Mouse (Mus musculus): Measurements from ENCODE around the gene Neu2. TPM values are rescaled to one million over a fixed set of nuclear protein-coding genes. Genes with fewer than 3 reads are reported as not detected.

The Neu2 gene
- polyA plus RNA-seq, 1 experiment from 2014 or later: not detected

- Histone ChIP-seq H3K4me3 (no peak overlapping the region), H3K27me3 (replicated peaks; ENCODE audit: low read depth, poor library complexity, severe bottlenecking) (no peaks in the 10 kb centered on the region), H3K4me1 (peaks cover 9% of the 10 kb centered on the region), H3K27ac (replicated peaks) (no peak overlapping the region), H3K9me3 (no peaks in the 10 kb centered on the region), H3K36me3 (replicated peaks) (no peaks in the 10 kb centered on the region)
- DNase-seq (ENCODE audit: low spot score): no peak
- WGBS: 92% methylated on average over 7 of the region's 7 CpGs
Observed at GRCm38 (mm10) chr1:87643016-87643415, 133.3 kb downstream of the Neu2 start.

DNA sequence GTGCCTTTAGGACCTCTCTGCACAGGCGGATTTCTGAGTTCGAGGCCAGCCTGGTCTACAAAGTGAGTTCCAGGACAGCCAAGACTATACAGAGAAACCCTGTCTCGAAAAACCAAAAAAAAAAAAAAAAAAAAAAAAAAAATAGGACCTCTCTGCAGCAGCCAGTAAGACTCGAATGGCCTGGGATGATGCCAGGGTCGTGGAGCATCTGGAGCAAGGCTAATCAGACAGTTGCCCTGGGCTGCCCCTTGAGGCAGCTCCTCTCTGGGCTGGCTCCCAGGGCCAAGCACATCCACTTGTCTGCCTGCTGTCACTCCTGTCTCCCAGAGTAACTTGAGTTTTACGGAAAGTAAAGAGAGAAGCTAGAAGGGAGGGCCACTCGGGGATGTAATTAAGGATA, 135.4 kb downstream of the Neu2 start:
- Histone ChIP-seq H3K27me3 (replicated peaks; ENCODE audit: low read depth, poor library complexity, severe bottlenecking) (no peaks in the 10 kb centered on the region), H3K4me3 (no peak overlapping the region), H3K9me3 (no peaks in the 10 kb centered on the region), H3K4me1 (peaks cover 9% of the 10 kb centered on the region), H3K27ac (replicated peaks) (no peak overlapping the region), H3K36me3 (replicated peaks) (no peaks in the 10 kb centered on the region)
- WGBS: 77% methylated on average over 7 of the region's 7 CpGs
- DNase-seq (ENCODE audit: low spot score): no peak

GRCm38 (mm10) chr1:87645748-87646147, 136.1 kb downstream of the Neu2 start:
- no peak overlapping the region for H3K4me3 ChIP-seq
- no peaks in the 10 kb centered on the region for H3K27me3 ChIP-seq (replicated peaks; ENCODE audit: low read depth, poor library complexity, severe bottlenecking)
- DNase-seq (ENCODE audit: low spot score): no peak
- H3K27ac ChIP-seq (replicated peaks): no peak overlapping the region
- H3K36me3 ChIP-seq (replicated peaks): no peaks in the 10 kb centered on the region
- no peaks in the 10 kb centered on the region for H3K9me3 ChIP-seq
- H3K4me1 ChIP-seq: peaks cover 2% of the 10 kb centered on the region; the same call in 1 of the 2 replicates
- WGBS: 84% methylated on average over 6 of the region's 6 CpGs

Other genes starting within 250 kb of the Neu2 start
- 0.69 and 0.77 TPM in 2 replicates for gene Efhd1, start 245.5 kb upstream of the Neu2 start, polyA plus RNA-seq (2016; fragmentation: Nextera tagmentation; extraction: Ambion mirVana)
- 49.7 and 55.2 TPM in 2 replicates for gene Gigyf2, start 182.9 kb upstream of the Neu2 start, polyA plus RNA-seq (2016; fragmentation: Nextera tagmentation; extraction: Ambion mirVana)
- gene Kcnj13, start 115.2 kb upstream of the Neu2 start, polyA plus RNA-seq (2016; fragmentation: Nextera tagmentation; extraction: Ambion mirVana): 1.4 and 1.8 TPM in 2 replicates
- not detected in 2 replicates for gene Snorc, start 39.6 kb upstream of the Neu2 start, polyA plus RNA-seq (2016; fragmentation: Nextera tagmentation; extraction: Ambion mirVana)
- 1.7 and 2.5 TPM in 2 replicates for gene Ngef, start 64.0 kb downstream of the Neu2 start, polyA plus RNA-seq (2016; fragmentation: Nextera tagmentation; extraction: Ambion mirVana)
- 4.0 and 5.3 TPM in 2 replicates for gene Inpp5d, start 110.4 kb downstream of the Neu2 start, polyA plus RNA-seq (2016; fragmentation: Nextera tagmentation; extraction: Ambion mirVana)
- 36.6 and 41.3 TPM in 2 replicates for gene Atg16l1, start 246.0 kb downstream of the Neu2 start, polyA plus RNA-seq (2016; fragmentation: Nextera tagmentation; extraction: Ambion mirVana)

Measured in embryonic facial prominence, embryonic 10.5 days (tissue).